Mouse (Mus musculus) limb, embryonic 11.5 days (tissue): ENCODE results near the gene Rapgef3. TPM values are rescaled to one million over a fixed set of nuclear protein-coding genes. Genes with fewer than 3 reads are reported as not detected.

Experiments
- ATAC-seq: fragments of 200-750 bp; cut with Nextera tagmentation; 2 replicates; pipeline ENCODE4 v1.8.0; 2017; ENCODE audit warnings: low read depth; ENCODE audit not compliant: insufficient number of reproducible peaks, low FRiP score, low TSS enrichment
- DNase-seq: peaks from one replicate; pipeline ENCODE4 v3.0.0-alpha.2; 2015; ENCODE audit warnings: low spot score
- H3K27ac ChIP-seq: fragments of 300-500 bp; sonication (generic); replicated peaks from 2 replicates; pipeline ENCODE4 v1.5.1; 2014; ENCODE audit warnings: low read depth, mild to moderate bottlenecking, low read length
- H3K27me3 ChIP-seq: fragments of 300-500 bp; sonication (generic); 2 replicates; pipeline ENCODE4 v1.6.1; 2014; ENCODE audit warnings: mild to moderate bottlenecking, low read length, mixed read lengths; ENCODE audit not compliant: control insufficient read depth, insufficient read depth
- H3K36me3 ChIP-seq: fragments of 300-500 bp; sonication (generic); 2 replicates; pipeline ENCODE4 v1.6.1; 2014; ENCODE audit warnings: mild to moderate bottlenecking, low read length, moderate library complexity, mixed read lengths; ENCODE audit not compliant: control insufficient read depth, insufficient read depth
- H3K4me1 ChIP-seq: fragments of 300-500 bp; sonication (generic); 2 replicates; pipeline ENCODE4 v1.6.1; 2014; ENCODE audit warnings: low read length, mixed read lengths; ENCODE audit not compliant: control insufficient read depth, insufficient read depth
- H3K4me2 ChIP-seq: fragments of 300-500 bp; sonication (generic); 2 replicates; pipeline ENCODE4 v1.6.1; 2014; ENCODE audit warnings: low read depth, mild to moderate bottlenecking, moderate library complexity; ENCODE audit not compliant: severe bottlenecking
- H3K4me3 ChIP-seq: fragments of 300-500 bp; sonication (generic); 2 replicates; pipeline ENCODE4 v1.5.1; 2014; ENCODE audit warnings: low read depth, low read length
- H3K9ac ChIP-seq: fragments of 300-500 bp; sonication (generic); 2 replicates; pipeline ENCODE4 v1.6.1; 2014; ENCODE audit warnings: mild to moderate bottlenecking, low read length
- H3K9me3 ChIP-seq: fragments of 300-500 bp; sonication (generic); 2 replicates; pipeline ENCODE4 v1.6.1; 2016; ENCODE audit warnings: low read length; ENCODE audit not compliant: control insufficient read depth
- WGBS: fragments of 180-500 bp; shearing (Covaris S2); extraction: QIAGEN DNeasy Blood & Tissue Kit; methylation state at CpG from one replicate; pipeline ENCODE4 v1.1.7; 2014; 5-methylcytosine and 5-hydroxymethylcytosine counted together
- polyA plus RNA-seq: library from polyadenylated mRNA; unstranded; fragments of >200 nt; fragmentation: Nextera tagmentation; extraction: Ambion mirVana; gene quantifications from 2 replicates; pipeline ENCODE4 v1.2.1, GENCODE M21; 2014

The Rapgef3 gene
- polyA plus RNA-seq, 1 experiment from 2014 or later: 3.9 TPM

- Histone ChIP-seq H3K27me3 (no peaks in the 10 kb centered on the region), H3K27ac (no peak overlapping the region), H3K4me1 (no peaks in the 10 kb centered on the region; the same call in 1 of the 2 replicates), H3K9me3 (no peaks in the 10 kb centered on the region), H3K36me3 (peaks cover 2% of the 10 kb centered on the region; the same call in 1 of the 2 replicates), H3K4me3 (no peak overlapping the region), H3K4me2 (no peak overlapping the region), H3K9ac (no peak overlapping the region)
- ATAC-seq (no peak), DNase-seq (no peak)
- WGBS: 81% methylated on average over 5 of the region's 5 CpGs
Measured at GRCm38 (mm10) chr15:97743210-97743609, 24.6 kb downstream of the Rapgef3 start.

- Histone ChIP-seq H3K9me3 (no peaks in the 10 kb centered on the region), H3K4me1 (no peaks in the 10 kb centered on the region; the same call in 1 of the 2 replicates), H3K27ac (no peak overlapping the region), H3K4me2 (no peak overlapping the region), H3K27me3 (no peaks in the 10 kb centered on the region), H3K4me3 (no peak overlapping the region), H3K36me3 (peaks cover 2% of the 10 kb centered on the region; the same call in 1 of the 2 replicates), H3K9ac (no peak overlapping the region)
- DNase-seq (no peak), ATAC-seq (no peak)
- WGBS: 51% methylated on average over 4 of the region's 4 CpGs
Measured at GRCm38 (mm10) chr15:97742600-97742999, 25.2 kb downstream of the Rapgef3 start.

GRCm38 (mm10) chr15:97742074-97742473 is 25.7 kb downstream of the Rapgef3 start:
- Histone ChIP-seq H3K9ac (no peak overlapping the region), H3K27me3 (no peaks in the 10 kb centered on the region), H3K9me3 (no peaks in the 10 kb centered on the region), H3K4me3 (no peak overlapping the region), H3K27ac (no peak overlapping the region), H3K4me2 (no peak overlapping the region), H3K4me1 (no peaks in the 10 kb centered on the region; the same call in 1 of the 2 replicates), H3K36me3 (peaks cover 2% of the 10 kb centered on the region; the same call in 1 of the 2 replicates)
- no peak for ATAC-seq
- 62% methylated on average over 7 of the region's 7 CpGs for WGBS
- no peak for DNase-seq

- Histone ChIP-seq H3K27me3 (no peaks in the 10 kb centered on the region), H3K9me3 (no peaks in the 10 kb centered on the region), H3K36me3 (no peaks in the 10 kb centered on the region), H3K9ac (no peak overlapping the region), H3K4me1 (no peaks in the 10 kb centered on the region; the same call in 1 of the 2 replicates), H3K4me2 (no peak overlapping the region), H3K27ac (no peak overlapping the region), H3K4me3 (no peak overlapping the region)
- ATAC-seq (no peak), DNase-seq (no peak)
- 74% methylated on average over 12 of the region's 12 CpGs for WGBS
Measured at GRCm38 (mm10) chr15:97741662-97742061, 26.1 kb downstream of the Rapgef3 start.

- Histone ChIP-seq H3K36me3 (no peaks in the 10 kb centered on the region), H3K4me2 (no peak overlapping the region), H3K4me1 (no peaks in the 10 kb centered on the region; the same call in 1 of the 2 replicates), H3K9me3 (no peaks in the 10 kb centered on the region), H3K27ac (no peak overlapping the region), H3K27me3 (no peaks in the 10 kb centered on the region), H3K9ac (no peak overlapping the region), H3K4me3 (no peak overlapping the region)
- no peak for DNase-seq
- no peak for ATAC-seq
- 80% methylated on average over 9 of the region's 9 CpGs for WGBS
Measured at GRCm38 (mm10) chr15:97740283-97740732, 27.5 kb downstream of the Rapgef3 start.

GRCm38 (mm10) chr15:97738923-97739322 is 28.8 kb downstream of the Rapgef3 start:
- H3K9ac ChIP-seq: no peak overlapping the region
- no peak overlapping the region for H3K4me2 ChIP-seq
- H3K36me3 ChIP-seq: no peaks in the 10 kb centered on the region
- ATAC-seq (no peak), DNase-seq (no peak)
- WGBS: 92% methylated on average over 7 of the region's 7 CpGs
- no peaks in the 10 kb centered on the region for H3K4me1 ChIP-seq
- no peak overlapping the region for H3K4me3 ChIP-seq
- no peak overlapping the region for H3K27ac ChIP-seq
- no peaks in the 10 kb centered on the region for H3K9me3 ChIP-seq
- H3K27me3 ChIP-seq: no peaks in the 10 kb centered on the region

GRCm38 (mm10) chr15:97731988-97732387 is 35.8 kb downstream of the Rapgef3 start:
- H3K9me3 ChIP-seq: no peaks in the 10 kb centered on the region
- 95% methylated on average over 11 of the region's 11 CpGs for WGBS
- no peaks in the 10 kb centered on the region for H3K27me3 ChIP-seq
- no peak overlapping the region for H3K9ac ChIP-seq
- ATAC-seq (no peak), DNase-seq (no peak)
- no peaks in the 10 kb centered on the region for H3K4me1 ChIP-seq
- no peak overlapping the region for H3K4me2 ChIP-seq
- H3K4me3 ChIP-seq: no peak overlapping the region
- H3K27ac ChIP-seq: no peak overlapping the region
- H3K36me3 ChIP-seq: no peaks in the 10 kb centered on the region

- 88% methylated on average over 8 of the region's 8 CpGs for WGBS
- Histone ChIP-seq H3K4me3 (no peak within 1 kb of the TSS), H3K9me3 (no peaks in the 10 kb centered on the region), H3K4me2 (no peak within 1 kb of the TSS), H3K27me3 (no peaks in the 10 kb centered on the region), H3K36me3 (no peaks in the 10 kb centered on the region), H3K9ac (no peak within 1 kb of the TSS), H3K4me1 (no peaks in the 10 kb centered on the region), H3K27ac (no peak within 1 kb of the TSS)
- ATAC-seq: no peak
- no peak for DNase-seq
Measured at GRCm38 (mm10) chr15:97731111-97731510, 36.7 kb downstream of the Rapgef3 start, which contains the start of gene Endou. Endou (minus strand) TSS chr15:97731339.

GRCm38 (mm10) chr15:97730365-97730764 is 37.4 kb downstream of the Rapgef3 start:
- no peak overlapping the region for H3K27ac ChIP-seq
- H3K36me3 ChIP-seq: no peaks in the 10 kb centered on the region
- WGBS: 59% methylated on average over 6 of the region's 6 CpGs
- H3K9ac ChIP-seq: no peak overlapping the region
- no peak overlapping the region for H3K4me2 ChIP-seq
- no peaks in the 10 kb centered on the region for H3K27me3 ChIP-seq
- H3K4me1 ChIP-seq: no peaks in the 10 kb centered on the region
- no peak for ATAC-seq
- H3K4me3 ChIP-seq: no peak overlapping the region
- H3K9me3 ChIP-seq: no peaks in the 10 kb centered on the region
- DNase-seq: no peak
